Mouse (Mus musculus): ENCODE data around the gene Cpxm1. TPM values are rescaled to one million over a fixed set of nuclear protein-coding genes. Genes with fewer than 3 reads are reported as not detected.

The Cpxm1 gene
- polyA plus RNA-seq, 1 experiment, result 0.03 TPM

DNA sequence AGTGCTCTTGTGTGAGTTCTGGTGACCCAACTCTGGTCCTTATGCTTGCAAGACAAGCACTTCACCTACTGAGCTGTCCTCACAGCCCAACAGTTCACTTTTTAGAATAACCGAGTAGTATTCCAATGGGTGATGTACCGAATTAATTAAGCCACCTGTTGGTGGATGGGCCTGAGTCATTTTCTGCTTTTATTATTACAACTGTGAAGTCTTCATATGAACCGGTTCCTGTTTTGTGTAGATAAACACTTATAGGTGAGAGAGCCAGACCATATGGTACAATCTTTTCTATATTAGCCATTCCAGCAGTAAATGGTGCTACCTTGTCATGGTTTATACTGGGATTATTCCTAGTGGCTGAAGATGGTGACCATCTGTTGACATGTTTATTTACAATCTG, 15.4 kb upstream of the Cpxm1 start:
- no peak for TF ChIP-seq GATA1 (IDR thresholded peaks at IDR 0.05; ENCODE audit: low read length)

GRCm38 (mm10) chr2:130411558-130412495, 14.5 kb upstream of the Cpxm1 start:
- TF ChIP-seq GATA1 (IDR thresholded peaks at IDR 0.05; ENCODE audit: low read length), result no peak

- no peak for TF ChIP-seq GATA1 (IDR thresholded peaks at IDR 0.05; ENCODE audit: low read length)
These were observed 10.8 kb upstream of the Cpxm1 start for GRCm38 (mm10) chr2:130408194-130408593.

- TF ChIP-seq GATA1 (IDR thresholded peaks at IDR 0.05; ENCODE audit: low read length), result no peak
These were observed 8.8 kb upstream of the Cpxm1 start, which contains the start of gene Tmem239 for GRCm38 (mm10) chr2:130406178-130406577. TSS of gene Tmem239 (plus strand) at chr2:130406478.

DNA sequence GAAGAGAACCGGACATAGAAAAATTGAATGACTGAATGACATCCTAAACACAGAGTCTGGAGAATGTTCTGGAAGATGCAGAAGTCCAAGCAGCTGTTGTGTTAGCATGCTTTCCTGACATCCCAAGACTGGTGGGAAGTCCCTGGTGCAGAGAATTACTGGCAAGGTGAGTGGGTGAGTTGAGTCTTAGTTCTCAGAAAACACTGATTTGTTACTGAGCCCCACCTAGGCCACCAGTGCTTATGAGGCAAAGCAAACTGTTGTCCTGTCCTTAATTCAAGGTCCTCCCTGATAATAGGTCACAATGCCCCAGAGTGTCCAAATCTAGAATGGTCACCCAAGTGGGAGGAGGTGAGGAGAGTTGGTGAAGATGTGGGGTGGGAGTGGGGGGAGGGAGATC, 7.6 kb upstream of the Cpxm1 start, which contains the start of the genes Gm28372 and 1700020A23Rik:
Gm28372 (plus strand) TSS at position 301 of the 400 bp plus-strand sequence.
1700020A23Rik (plus strand) TSS at position 321 of the 400 bp plus-strand sequence.
- TF ChIP-seq GATA1 (IDR thresholded peaks at IDR 0.05; ENCODE audit: low read length), result no peak

DNA sequence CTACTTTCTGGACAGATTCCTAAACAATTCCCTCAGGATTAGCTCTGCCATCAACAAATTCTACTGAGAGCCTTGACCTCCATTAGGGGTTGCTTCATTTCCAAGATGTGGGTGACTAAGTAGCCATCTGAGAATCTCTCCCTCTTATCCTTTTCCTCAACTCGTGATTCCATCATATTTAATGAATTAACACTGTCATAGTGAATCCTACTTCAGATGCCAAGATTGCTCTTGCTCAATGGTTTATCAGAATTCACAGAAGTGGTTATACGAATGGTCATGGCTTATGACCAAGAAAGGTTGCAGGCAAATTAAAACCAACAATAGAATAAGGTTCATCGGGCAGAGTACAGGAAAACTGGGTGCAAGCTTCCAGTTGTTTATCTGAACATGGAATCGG, 4.5 kb upstream of the Cpxm1 start:
- no peak for TF ChIP-seq GATA1 (IDR thresholded peaks at IDR 0.05; ENCODE audit: low read length)

DNA sequence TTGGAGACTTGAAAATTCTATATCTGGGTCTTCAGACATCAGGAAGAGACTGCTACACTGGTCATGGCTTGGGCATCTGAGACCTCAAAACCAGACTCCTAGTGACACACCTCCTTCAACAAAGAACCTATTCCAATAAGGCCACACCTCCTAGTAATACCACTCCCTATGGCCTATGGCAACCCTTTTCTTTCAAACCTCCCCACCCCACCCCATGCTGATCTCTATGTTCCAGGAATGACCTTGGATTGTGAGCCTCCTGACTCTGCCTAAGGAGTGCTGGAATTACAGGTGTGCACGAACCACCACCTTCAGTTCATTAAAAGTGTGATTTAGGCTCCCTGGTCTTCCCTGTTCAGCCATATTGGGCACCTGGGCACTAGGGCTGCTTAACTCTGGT, 2.7 kb upstream of the Cpxm1 start:
- no peak for TF ChIP-seq GATA1 (IDR thresholded peaks at IDR 0.05; ENCODE audit: low read length)

DNA sequence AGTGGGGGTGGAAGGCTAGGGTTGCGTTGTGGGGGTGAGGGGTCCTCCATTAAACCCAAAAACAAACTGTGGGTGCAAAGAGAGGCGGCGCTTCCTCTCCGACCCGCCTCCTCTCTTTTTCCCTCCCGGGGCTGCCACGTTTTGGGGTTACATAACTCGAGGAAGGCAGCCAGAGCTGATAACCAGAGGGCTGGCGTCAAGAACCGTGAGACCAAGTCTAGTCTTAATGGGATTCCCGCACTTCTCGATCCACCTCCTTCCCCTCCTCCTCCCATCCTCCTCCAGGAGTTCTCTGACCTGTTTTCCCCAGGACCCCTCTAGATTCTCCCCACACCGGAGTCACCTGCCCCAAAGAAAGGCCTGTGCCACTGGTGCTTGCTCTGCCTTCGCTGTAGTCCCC, 717 bp upstream of the Cpxm1 start:
- no peak for TF ChIP-seq GATA1 (IDR thresholded peaks at IDR 0.05; ENCODE audit: low read length)

GRCm38 (mm10) chr2:130395696-130396095, 1.7 kb downstream of the Cpxm1 start:
- TF ChIP-seq GATA1 (IDR thresholded peaks at IDR 0.05; ENCODE audit: low read length), result no peak

DNA sequence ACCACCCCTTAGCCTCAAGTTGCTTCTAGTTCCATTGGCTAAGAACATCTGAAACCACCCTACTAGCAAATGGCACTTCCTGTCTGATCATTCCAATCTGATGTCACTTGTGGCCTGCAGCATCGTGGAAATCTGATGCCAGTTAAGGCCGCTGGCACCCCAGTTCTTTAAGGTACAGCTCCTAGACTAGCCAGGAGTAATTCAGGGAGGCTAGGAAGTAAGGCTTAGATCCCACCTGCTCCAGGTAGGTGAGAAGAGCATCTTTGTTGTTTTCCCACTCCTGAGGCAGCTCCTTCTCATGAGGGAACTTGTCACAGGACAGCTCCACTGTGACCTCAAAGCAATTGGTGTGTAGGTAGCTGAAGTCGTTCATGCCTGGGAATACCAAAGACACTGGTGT, 4.5 kb downstream of the Cpxm1 start:
- TF ChIP-seq GATA1 (IDR thresholded peaks at IDR 0.05; ENCODE audit: low read length), result no peak

DNA sequence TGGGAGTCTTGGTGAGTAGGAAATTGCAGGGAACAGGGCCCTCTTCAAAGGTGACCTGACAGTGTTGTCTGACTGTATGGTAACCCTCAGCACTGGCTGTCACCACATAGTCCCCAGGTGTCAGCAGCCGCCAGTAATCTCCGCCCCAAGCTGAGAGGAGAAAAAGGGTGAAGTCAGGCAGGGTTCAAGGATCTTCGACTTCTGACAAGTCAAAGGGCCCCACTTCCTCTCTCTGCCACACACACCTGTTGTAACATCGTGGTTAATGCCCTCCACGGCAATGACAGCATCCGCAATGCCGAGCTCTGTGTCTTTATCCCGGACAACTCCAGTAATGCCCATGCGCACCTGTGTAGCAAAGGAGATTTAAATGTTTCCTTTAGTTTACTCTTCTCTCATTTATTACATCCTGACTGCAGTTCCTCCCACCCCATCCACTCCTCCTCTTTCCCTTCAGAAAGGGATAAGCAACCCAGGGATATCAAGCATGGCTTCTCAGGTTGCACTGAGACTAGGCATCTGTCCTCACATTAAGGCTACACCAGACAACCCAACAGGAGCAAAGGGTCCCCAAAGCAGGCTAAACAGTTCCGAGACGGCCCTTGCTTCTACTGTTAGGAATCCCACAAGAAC, 6.3 kb downstream of the Cpxm1 start:
- no peak for TF ChIP-seq GATA1 (IDR thresholded peaks at IDR 0.05; ENCODE audit: low read length)

DNA sequence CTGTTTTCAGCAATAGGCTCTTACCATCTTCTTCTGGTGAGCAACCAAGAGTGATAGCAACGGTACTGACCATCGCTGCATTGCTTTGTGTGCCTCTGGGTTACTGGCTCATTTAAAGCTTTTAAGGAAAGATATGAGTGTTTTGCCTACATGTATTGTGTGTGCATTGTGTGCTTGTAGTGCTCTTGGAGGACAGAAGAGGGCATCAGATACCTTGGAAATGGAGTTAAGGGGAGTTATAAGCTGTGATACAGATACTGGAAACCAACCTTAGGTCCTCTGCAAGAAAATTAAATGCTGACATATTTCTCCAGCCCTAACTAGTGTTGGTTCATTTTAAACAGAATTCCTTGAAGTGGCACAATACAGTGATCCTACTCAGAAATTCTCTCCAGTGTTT, 8.6 kb downstream of the Cpxm1 start:
- TF ChIP-seq GATA1 (IDR thresholded peaks at IDR 0.05; ENCODE audit: low read length), result no peak

GRCm38 (mm10) chr2:130386212-130386611, 11.2 kb downstream of the Cpxm1 start:
- no peak for TF ChIP-seq GATA1 (IDR thresholded peaks at IDR 0.05; ENCODE audit: low read length)

- no peak for TF ChIP-seq GATA1 (IDR thresholded peaks at IDR 0.05; ENCODE audit: low read length)
These were observed 13.5 kb downstream of the Cpxm1 start for GRCm38 (mm10) chr2:130383895-130384294.

GRCm38 (mm10) chr2:130383205-130383604, 14.2 kb downstream of the Cpxm1 start:
- no peak for TF ChIP-seq GATA1 (IDR thresholded peaks at IDR 0.05; ENCODE audit: low read length)

DNA sequence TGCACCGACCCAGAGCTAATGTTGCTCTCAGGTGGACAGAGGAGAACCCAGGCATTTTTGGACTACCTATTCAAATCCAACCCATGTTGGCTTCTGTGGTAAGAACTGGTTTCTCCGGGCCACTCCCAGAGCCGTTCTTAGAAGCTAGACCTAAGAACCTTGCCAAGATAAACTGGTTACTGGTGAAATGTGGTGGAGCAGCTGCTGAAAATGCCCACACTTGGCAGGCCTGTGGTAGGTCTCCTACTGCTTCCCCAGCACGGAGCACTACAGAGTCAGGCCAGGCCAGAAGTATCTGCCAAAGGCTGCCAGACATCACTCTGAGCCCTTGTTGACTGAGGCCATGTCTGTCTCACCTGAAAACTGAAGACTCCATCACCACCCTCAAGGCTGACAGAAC, 22.4 kb downstream of the Cpxm1 start:
- TF ChIP-seq GATA1 (IDR thresholded peaks at IDR 0.05; ENCODE audit: low read length), result no peak
